Mouse (Mus musculus) G1E (cell line): ENCODE results near the gene Pdzd2.

ENCODE experiments used
- CTCF ChIP-seq: IDR thresholded peaks from 2 replicates; pipeline ENCODE4 v1.5.1; 2012; ENCODE audit warnings: low read depth, low read length, inconsistent platforms, mixed read lengths
- GATA1 ChIP-seq: IDR thresholded peaks from 2 replicates; pipeline ENCODE4 v1.6.1; 2012; ENCODE audit warnings: borderline replicate concordance, low read length, inconsistent platforms, mixed read lengths
- GATA2 ChIP-seq: IDR thresholded peaks from 2 replicates; pipeline ENCODE4 v1.6.1; 2012; ENCODE audit warnings: low read depth, low read length, inconsistent platforms, borderline replicate concordance
- POLR2AphosphoS5 ChIP-seq: IDR thresholded peaks from 2 replicates; pipeline ENCODE4 v1.6.1; 2012; ENCODE audit warnings: low read depth, low read length, inconsistent platforms; ENCODE audit not compliant: insufficient replicate concordance
- TAL1 ChIP-seq: conservative IDR thresholded peaks from 2 replicates; pipeline ENCODE4 v1.6.1; 2012; ENCODE audit warnings: low read depth, low read length, inconsistent platforms, mixed read lengths

DNA sequence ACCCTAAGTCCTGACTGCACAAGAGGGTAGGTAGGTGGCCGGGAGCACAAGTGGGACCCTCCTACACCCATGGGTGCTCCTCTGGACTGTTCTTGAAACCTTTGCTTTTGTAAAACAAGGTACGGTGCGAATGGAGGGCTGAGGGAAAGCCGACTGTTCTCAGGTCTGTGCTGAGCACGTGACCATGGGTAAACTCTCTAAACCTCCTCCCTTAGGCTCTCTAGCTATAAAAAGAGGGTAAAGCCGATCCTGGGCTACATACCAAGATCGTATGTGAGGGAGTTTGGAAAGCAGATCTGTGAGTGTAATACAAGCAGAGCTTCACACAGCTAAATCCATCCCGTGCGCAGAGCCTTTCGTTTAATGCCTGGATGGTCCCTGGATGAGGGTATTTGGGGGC, 23.4 kb upstream of the Pdzd2 start:
- TF ChIP-seq CTCF: no peak
- no peak for TF ChIP-seq TAL1
- TF ChIP-seq GATA1: no peak
- no peak for TF ChIP-seq POLR2AphosphoS5
- TF ChIP-seq GATA2: no peak
